Comparison of ENCODE assay signal across 21 mouse cellular contexts in the genomic region with DNA sequence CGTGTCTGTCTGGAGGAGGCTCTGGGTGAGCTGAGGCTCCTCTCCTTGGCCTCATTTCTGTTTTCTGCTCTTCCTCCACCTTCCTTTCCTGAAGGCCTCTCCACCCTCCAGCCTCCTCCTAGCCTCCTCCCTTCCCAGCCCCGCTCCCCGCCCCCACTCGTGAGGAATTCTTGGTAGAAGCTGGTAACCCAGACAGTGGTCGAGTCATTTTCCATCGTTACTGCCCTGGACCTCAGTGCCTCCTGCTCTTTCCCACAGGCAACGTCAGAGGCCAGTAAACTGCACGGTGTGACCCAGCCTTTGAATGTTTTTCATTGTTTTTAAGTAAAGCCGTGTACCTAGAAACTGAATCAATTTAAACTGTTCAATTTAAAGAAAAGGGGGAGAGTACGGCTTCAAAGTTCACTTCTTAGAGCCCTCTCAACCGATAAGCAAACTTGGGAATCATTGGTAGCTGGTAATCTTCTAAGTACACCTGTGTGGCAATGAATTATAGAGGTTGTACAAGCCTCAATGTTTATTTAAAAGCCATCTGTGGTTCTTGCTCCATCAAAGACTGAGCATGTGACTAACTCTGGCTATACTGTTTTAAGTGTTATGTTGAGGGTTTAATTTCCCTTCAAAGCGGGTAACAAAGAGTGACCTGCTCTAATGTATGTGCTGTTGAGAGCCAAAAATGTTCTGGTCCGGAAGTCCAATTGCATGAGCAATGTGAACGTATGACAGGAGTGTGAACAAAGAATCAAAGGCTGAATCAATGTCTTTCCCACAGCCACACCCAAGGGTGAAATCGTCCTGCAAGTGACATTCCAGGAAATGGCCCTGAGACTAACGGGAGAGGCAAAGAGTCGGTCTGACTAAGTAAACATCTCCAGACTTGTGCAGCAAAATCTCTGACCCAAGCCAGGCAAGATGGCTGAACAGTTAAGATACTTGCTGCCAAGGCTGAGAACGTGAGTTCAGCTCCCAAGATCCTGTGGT. TPM values are rescaled to one million over a fixed set of nuclear protein-coding genes. Genes with fewer than 3 reads are reported as not detected.
A peak's percentile ranks its signal among the peaks of the same experiment; 100 is the strongest.
DNase-seq lines count a peak whose midpoint lies in the region; ATAC-seq and TF ChIP-seq lines count a peak whose summit lies in the region.
"Had no signal": no experiment of that assay in that cellular context is flagged by ENCODE, and none has a peak within 500 bp of the region (broad histone marks: within the 10 kb centered on the region; RNA-seq: fewer than 3 reads in every experiment).

No protein-coding gene starts in this region.

- WGBS in liver, postnatal 0 days (ENCODE audit: insufficient replicate concordance): 48% methylated on average over 18 of the region's 18 CpGs
- WGBS in bone marrow, adult 2 months: 66% methylated on average over 18 of the region's 18 CpGs
- WGBS in small intestine, adult 2 months: 16% methylated on average over 18 of the region's 18 CpGs

- H3K9ac ChIP-seq in liver, postnatal 0 days (replicated peaks): no peak overlapping the region
- H3K9ac ChIP-seq: liver, embryonic 15.5 days; midbrain, embryonic 15.5 days had no signal

- H3K27ac ChIP-seq in liver, postnatal 0 days (ENCODE audit: low read depth): no peak overlapping the region
- H3K27ac ChIP-seq in bone marrow, adult 2 months (ENCODE audit: control insufficient read depth, insufficient read depth, low read depth, low read length, poor library complexity): peak overlapping the region; percentile 14; the same call in 1 of the 2 replicates
- H3K27ac ChIP-seq in small intestine, adult 2 months (ENCODE audit: insufficient read depth, low read depth, low read length): peak overlapping the region; percentile 96
- H3K27ac ChIP-seq: liver, embryonic 15.5 days had no signal

- intact Hi-C loops in left cerebral cortex, postnatal 36 days (cut with DNase I): no loop called here

- H3K36me3 ChIP-seq in liver, postnatal 0 days (replicated peaks; ENCODE audit: insufficient read depth, low read length): no peaks in the 10 kb centered on the region
- no peaks in the 10 kb centered on the region for H3K36me3 ChIP-seq in small intestine, adult 2 months (ENCODE audit: control insufficient read depth, insufficient read depth, low read length)
- H3K36me3 ChIP-seq: liver, embryonic 15.5 days; midbrain, embryonic 15.5 days had no signal

- ATAC-seq in liver, postnatal 0 days: peak; percentile 73
- ATAC-seq: Patski had no signal

- H3K4me2 ChIP-seq in liver, postnatal 0 days (ENCODE audit: low read depth, low read length): no peak overlapping the region
- H3K4me2 ChIP-seq: liver, embryonic 15.5 days; midbrain, embryonic 15.5 days had no signal

- no peak for DNase-seq in liver, postnatal 0 days
- DNase-seq in liver: no peak
- DNase-seq in 3T3-L1 (ENCODE audit: low read depth, low spot score): peak; percentile 33
- DNase-seq in ovary, postnatal 14 days (ENCODE audit: low spot score): no peak
- DNase-seq in left cerebral cortex, postnatal 36 days (ENCODE audit: low spot score in 2 of 2): no peak
- no peak for DNase-seq in layer of hippocampus, adult 18-20 months (ENCODE audit: low spot score in 2 of 2)
- DNase-seq: adrenal gland, postnatal 36 days; cerebellum, adult 18-20 months; embryo, embryonic 11 days; gastrocnemius, postnatal 10 days; heart, postnatal 4 days; kidney, adult 8-10 months; kidney, postnatal 36 days; layer of hippocampus, postnatal 36 days; thymus, postnatal 25 days had no signal

- TF ChIP-seq CTCF in liver, postnatal 0 days (IDR thresholded peaks at IDR 0.05; ENCODE audit: low read depth): no peak
- no peak for TF ChIP-seq CTCF in bone marrow, adult 2 months (IDR thresholded peaks at IDR 0.05; ENCODE audit: control insufficient read depth, insufficient read depth, low read length)
- no peak for TF ChIP-seq CTCF in small intestine, adult 2 months (IDR thresholded peaks at IDR 0.05; ENCODE audit: extremely low read depth, insufficient read length, insufficient replicate concordance, low read depth, low read length)

- H3K4me3 ChIP-seq in liver, postnatal 0 days (ENCODE audit: low read depth, low read length): no peak overlapping the region
- H3K4me3 ChIP-seq in bone marrow, adult 2 months (replicated peaks; ENCODE audit: control insufficient read depth, low read depth, low read length): no peak overlapping the region
- no peak overlapping the region; the same call in 1 of the 2 replicates for H3K4me3 ChIP-seq in small intestine, adult 2 months (ENCODE audit: low read depth, low read length)
- H3K4me3 ChIP-seq: liver, embryonic 15.5 days; megakaryocyte, embryonic 14.5 days; midbrain, embryonic 15.5 days had no signal

- no peaks in the 10 kb centered on the region for H3K9me3 ChIP-seq in liver, postnatal 0 days (ENCODE audit: low read length)
- H3K9me3 ChIP-seq: liver, embryonic 15.5 days; megakaryocyte, embryonic 14.5 days; midbrain, embryonic 15.5 days had no signal

- no peak for TF ChIP-seq POLR2A in bone marrow, adult 2 months (IDR thresholded peaks at IDR 0.05; ENCODE audit: borderline replicate concordance, control insufficient read depth, low read depth, low read length)
- no peak for TF ChIP-seq POLR2A in small intestine, adult 2 months (IDR thresholded peaks at IDR 0.05; ENCODE audit: low read depth, low read length)

- no peaks in the 10 kb centered on the region for H3K27me3 ChIP-seq in liver, postnatal 0 days (ENCODE audit: insufficient read depth, low read length)
- H3K27me3 ChIP-seq in small intestine, adult 2 months (ENCODE audit: control insufficient read depth, insufficient read depth, low read length): no peaks in the 10 kb centered on the region
- H3K27me3 ChIP-seq: liver, embryonic 15.5 days; midbrain, embryonic 15.5 days; Patski had no signal

- TF ChIP-seq EP300 in liver, postnatal 0 days (IDR thresholded peaks at IDR 0.05; ENCODE audit: low read depth): no peak

- peaks cover 15% of the 10 kb centered on the region for H3K4me1 ChIP-seq in liver, postnatal 0 days (ENCODE audit: insufficient read depth)
- peaks cover 1% of the 10 kb centered on the region; the same call in 1 of the 2 replicates for H3K4me1 ChIP-seq in bone marrow, adult 2 months (ENCODE audit: control insufficient read depth, insufficient read depth, low read length)
- H3K4me1 ChIP-seq in small intestine, adult 2 months (ENCODE audit: control insufficient read depth, insufficient read depth, insufficient read length, low read length): peaks cover 43% of the 10 kb centered on the region

RNA-seq across cellular contexts. Expression of gene Bfsp1, which starts 10.4 kb away (rescaled TPM):
- polyA plus RNA-seq in liver, postnatal 0 days (2015; fragmentation: Nextera tagmentation; extraction: Ambion mirVana): 0.12 and 0.17 TPM in 2 replicates
- polyA plus RNA-seq in bone marrow, adult 2 months (2011; ENCODE audit: insufficient read depth, insufficient read length, low replicate concordance, missing spikeins): 0.75 and 0.92 TPM in 2 replicates
- 1.0 and 3.9 TPM in 2 replicates for polyA plus RNA-seq in small intestine, adult 2 months (2012; rRNA removed)
- total RNA-seq in left cerebral cortex, postnatal 36 days (2021): 1 to 10 TPM in 1 of 2 experiments, under 1 TPM in 1; 0.66 to 1.0 TPM
- 1 to 10 TPM; 1.1 to 1.5 TPM for total RNA-seq in layer of hippocampus, adult 18-20 months (2021)
